Mouse (Mus musculus): Measurements from ENCODE around the gene Lrrc75b.

Gene Lrrc75b

DNA sequence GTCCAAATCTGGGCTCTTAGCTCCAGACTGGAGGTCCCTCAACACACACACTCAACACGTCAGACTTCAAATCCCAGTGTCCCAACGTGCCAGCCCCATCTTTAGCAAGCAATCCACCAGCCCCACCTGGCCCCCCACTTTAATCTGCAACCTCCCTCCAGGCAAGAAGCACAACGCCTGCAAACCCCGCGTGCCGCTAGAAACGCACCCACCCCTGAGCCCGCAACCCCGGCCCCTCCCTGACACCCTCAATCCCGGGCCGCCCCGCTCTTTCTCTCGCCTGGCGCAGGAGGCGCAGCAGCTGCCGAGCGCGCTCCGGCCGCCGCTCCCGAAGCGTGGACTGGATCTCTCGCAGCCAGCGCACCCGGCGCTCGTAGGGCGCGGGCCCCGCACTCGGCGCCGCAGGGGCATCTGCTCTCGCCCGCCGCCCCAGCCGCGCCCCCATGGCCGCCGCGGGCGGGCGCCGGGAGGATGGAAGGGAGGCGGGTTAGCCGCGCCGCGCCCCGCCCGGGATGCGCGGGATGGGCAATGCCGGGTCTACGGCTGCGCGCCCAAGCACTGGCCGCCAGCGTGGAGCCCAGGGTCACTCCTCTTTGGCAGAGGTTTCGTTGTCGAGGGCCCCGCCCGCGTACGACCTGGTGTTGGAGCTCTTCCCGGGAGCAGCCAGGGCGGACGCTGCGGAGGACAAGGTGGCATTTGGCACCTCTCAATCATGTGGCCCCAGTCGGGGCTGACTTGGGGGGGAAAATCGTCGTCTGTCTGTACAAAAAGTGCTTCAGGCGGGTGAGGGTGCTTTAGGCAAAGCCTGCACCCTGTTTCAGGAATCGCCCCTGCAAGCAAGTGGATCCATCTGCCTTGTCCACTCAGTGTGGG is at the start of gene Lrrc75b:
Lrrc75b (minus strand) TSS at position 655 of the 873 bp plus-strand sequence.
- DNase-seq = peak; percentile 82

DNA sequence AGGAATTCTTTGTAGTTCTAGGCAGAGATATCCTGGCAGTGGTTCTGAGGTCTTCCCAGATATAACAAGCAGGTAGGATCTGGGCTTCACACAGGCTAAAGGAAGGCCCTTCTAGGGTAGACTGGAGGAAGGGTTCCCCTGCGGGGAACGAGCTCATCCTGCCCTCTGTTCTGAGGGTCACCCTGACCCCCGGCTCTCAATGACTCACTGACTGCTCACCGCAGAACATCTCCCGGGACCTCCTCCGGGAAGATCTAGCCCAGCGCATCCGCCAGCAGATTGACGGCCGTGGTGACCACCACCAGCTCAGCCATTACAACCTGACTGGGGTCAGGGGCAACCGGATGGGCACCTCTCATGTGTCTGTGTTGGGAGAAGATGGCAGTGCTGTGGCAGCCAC is 48.8 kb upstream of the Lrrc75b start:
- DNase-seq = no peak

- DNase-seq = no peak
Measured at GRCm38 (mm10) chr10:75607253-75607652, 47.1 kb upstream of the Lrrc75b start.

GRCm38 (mm10) chr10:75605162-75605846 is 45.2 kb upstream of the Lrrc75b start:
- no peak for DNase-seq

- no peak for DNase-seq
Measured at GRCm38 (mm10) chr10:75600189-75600730, 40.1 kb upstream of the Lrrc75b start.

DNA sequence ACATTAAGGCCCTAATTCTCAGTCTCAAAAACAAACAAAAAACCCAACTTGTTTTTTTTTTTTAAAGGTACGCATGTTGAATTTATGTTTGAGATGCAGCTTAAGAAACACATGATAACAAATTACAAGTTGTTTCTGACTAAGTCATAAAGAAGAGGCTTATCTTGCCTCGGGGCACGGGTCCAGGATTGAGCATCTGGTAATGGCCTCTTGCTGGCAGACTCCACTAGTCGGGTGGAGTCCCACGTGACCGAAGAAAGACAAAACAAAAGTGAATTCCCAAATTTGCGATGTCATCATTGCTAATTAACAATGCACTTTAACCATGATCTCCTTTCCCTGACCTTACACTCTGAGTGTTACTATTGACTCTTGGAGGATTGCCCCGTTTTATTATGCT is 35.9 kb upstream of the Lrrc75b start:
- peak; percentile 42 for DNase-seq

GRCm38 (mm10) chr10:75592585-75592984 is 32.5 kb upstream of the Lrrc75b start:
- no peak for DNase-seq

DNA sequence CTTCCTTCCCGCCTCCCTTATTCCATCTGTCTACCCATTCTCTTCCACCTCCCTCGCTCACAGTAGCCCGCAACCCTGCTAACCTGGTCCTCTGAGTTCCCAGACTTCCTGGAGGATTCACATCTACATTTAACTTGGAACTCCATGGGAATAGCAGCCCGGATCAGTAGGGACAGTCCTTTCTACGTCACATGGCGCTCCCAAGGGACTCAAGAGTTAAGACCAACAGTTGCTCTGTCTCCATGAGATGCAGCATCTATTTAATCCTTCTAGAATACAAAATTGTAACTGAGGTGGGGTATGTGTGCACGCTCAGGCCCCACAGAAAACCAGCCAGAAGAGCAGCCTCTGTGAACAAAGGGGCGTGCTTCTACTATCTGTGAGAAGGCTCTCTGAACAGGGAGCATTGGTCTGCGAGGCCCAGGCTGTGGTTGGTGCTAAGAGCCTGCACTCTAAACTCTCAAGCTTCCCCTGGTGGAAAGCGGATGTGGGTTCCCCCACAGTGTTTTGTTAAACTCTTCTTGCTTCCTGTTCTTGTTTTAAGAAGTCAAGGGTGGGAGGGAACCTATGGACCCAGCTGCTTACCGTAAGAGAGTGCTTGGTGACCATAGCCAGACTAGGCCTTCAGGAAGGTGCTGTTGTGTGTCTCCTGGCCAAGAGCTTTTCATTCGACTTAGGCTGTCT is 31.2 kb upstream of the Lrrc75b start:
- no peak for DNase-seq

- no peak for DNase-seq
Measured at GRCm38 (mm10) chr10:75589651-75590050, 29.5 kb upstream of the Lrrc75b start.

- DNase-seq = no peak
Measured at GRCm38 (mm10) chr10:75589129-75589528, 29.0 kb upstream of the Lrrc75b start, which contains the start of gene Ggt5. Gene Ggt5 (plus strand): TSS chr10:75589340.

DNA sequence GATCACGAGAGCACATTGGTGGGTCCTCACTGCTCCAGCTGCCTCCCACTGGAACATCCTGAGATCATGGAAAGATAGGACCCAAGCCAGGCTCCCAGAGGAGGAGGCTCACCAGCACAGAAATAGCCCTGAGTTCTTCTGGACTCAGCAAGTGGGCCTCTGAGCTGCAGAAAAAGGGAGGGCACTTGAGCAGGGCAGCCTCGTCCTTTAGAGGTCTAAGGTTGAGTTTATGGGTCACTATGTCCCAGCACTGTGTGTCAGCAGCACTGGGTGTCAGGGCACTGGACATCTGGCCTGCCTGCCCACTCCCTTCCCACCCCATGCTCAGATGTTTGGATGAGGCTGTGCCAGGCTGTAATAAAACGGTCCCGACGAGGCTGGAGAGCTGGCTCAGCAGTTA is 28.2 kb upstream of the Lrrc75b start:
- DNase-seq = no peak

- DNase-seq = no peak
Measured at GRCm38 (mm10) chr10:75587781-75588180, 27.7 kb upstream of the Lrrc75b start.

- DNase-seq = no peak
Measured at GRCm38 (mm10) chr10:75586553-75586879, 26.4 kb upstream of the Lrrc75b start.

DNA sequence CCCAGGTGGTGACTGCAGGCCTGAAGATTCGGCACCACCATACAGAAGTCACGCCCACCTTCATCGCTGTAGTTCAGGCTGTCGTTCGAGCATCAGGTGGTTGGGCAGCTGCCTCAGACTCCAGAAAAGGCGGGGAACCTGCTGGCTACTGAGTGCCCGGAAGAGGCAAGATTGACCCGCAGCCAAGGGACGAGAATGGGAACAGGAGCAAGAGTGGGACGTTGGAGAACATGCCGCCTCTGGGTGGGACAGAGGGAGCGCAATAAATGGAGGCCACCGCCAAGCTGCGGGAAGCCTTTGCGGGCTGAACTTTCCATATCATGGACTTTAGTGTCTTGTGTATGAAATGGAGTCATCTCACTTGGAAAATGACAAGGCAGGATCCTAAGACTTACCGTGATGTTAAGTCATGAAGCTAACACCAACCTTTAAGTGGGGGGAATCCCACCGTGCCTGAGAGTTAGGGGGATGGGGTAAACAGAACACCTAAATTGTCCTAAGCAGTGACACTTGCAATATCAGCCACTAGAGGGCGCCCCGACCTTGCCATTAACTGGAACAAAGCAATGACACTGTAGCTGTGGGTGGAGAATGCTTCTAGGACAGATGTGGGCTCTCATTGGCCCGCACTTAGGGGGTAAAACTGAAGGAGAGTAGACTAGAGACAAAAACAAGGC is 25.9 kb upstream of the Lrrc75b start:
- peak; percentile 92 for DNase-seq

GRCm38 (mm10) chr10:75579129-75579528 is 19.0 kb upstream of the Lrrc75b start:
- DNase-seq = no peak

DNA sequence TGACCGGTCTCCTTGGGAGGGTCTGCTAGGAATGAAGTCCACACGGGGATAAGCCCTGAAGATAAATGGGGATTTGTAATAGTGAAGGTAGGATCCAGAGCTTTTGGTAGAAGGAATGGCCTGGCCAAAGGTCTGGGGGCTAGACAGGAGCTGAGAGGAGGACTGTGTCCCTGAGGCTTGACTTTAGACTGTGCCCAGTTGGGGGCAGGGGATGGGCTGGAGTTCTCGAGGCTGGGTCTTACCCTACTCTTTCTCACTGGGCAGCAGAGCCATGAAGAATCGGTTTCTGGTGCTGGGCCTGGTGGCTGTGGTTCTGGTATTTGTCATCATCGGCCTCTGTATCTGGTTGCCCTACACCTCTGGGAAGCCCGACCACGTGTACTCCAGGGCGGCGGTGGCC is 13.8 kb upstream of the Lrrc75b start:
- DNase-seq = no peak

GRCm38 (mm10) chr10:75573181-75573580 is 13.1 kb upstream of the Lrrc75b start:
- no peak for DNase-seq

GRCm38 (mm10) chr10:75571937-75572336 is 11.8 kb upstream of the Lrrc75b start:
- no peak for DNase-seq

GRCm38 (mm10) chr10:75570981-75571657 is 11.0 kb upstream of the Lrrc75b start:
- no peak for DNase-seq

- DNase-seq = no peak
Measured at GRCm38 (mm10) chr10:75568851-75569250, 8.7 kb upstream of the Lrrc75b start.

GRCm38 (mm10) chr10:75568441-75568840 is 8.3 kb upstream of the Lrrc75b start:
- no peak for DNase-seq

DNA sequence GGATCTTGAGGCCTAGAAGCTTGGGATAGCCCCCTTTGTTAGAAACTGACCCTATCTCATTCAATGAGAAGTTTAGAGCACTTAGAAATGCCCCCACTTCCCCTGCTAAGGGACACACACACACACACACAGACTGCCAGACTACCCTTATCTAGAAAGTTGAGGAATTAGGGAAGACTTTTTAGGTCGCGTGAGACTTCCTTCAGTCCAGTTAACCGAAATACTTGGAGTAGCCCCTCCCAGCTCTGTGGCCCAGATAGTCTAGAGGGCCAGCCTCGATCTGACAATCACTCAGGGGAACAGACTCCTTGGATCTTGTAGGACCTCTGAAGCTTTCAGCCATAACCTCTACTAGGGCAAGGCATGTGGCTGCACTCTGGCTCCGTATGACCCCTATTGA is 7.9 kb upstream of the Lrrc75b start:
- no peak for DNase-seq
